Mouse (Mus musculus): ENCODE data around the gene Gm3106.
"Not testable (repeated sequence)": the region's sequence is repeated elsewhere in the genome, so short reads cannot be mapped to it uniquely, and the experiment has no call there.

The Gm3106 gene

DNA sequence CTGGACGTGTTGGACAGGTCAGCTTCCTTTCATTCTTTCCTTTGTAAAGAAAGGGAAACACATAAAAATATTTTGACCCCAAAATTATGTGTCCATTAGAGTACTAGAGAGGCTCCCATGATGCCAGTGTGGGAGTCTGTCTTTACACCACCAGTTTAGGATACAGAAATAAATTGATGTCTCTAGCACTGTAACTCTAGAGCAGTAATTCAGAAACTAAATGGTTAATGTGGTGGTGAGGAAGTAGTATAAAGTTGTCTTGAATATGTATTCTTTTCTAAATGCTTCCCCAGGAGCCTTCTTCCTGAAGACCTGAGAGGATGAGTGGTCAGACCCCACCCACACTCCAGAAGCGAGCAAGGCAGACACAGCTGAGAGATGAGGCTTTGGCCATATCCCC lies at the start of gene Gm3106:
Gene Gm3106, plus strand, starts transcription at position 301 of the 400 bp plus-strand sequence.
- not testable (repeated sequence) for DNase-seq
